Mouse (Mus musculus) cerebellum, postnatal 4 days (tissue): ENCODE results near the gene Lrrn4.

Experiments
- DNase-seq, 2 experiments: peaks; one replicate each; pipeline ENCODE4 v3.0.0; 2022; ENCODE audit warnings: low spot score in 2 of 2, mixed read lengths in 1 of 2

Lrrn4 gene

GRCm38 (mm10) chr2:132870286-132870685 is 10.4 kb downstream of the Lrrn4 start:
- DNase-seq, result no peak

DNA sequence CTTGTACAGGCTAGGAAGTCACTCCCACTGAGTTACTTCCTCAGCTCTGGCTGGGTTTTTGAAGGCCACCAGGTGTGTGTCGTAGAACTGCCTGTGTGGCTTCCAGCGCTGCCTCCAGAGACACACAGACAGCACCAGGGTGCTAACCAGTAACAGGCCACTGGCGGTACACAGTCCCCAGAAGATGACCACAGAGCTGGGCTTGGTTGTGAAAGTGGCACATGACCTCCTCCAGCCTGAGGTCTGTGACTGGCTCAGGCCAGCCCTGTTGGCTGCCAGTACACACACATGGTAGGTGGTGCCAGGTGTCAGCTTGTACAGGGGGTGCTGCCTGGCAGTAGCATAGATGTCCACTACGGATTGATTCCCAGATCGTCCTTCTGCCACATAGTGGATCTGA is 11.0 kb downstream of the Lrrn4 start:
- DNase-seq, result no peak

- no peak for DNase-seq
These were observed 13.2 kb downstream of the Lrrn4 start for GRCm38 (mm10) chr2:132867521-132867920.

- DNase-seq, result no peak
These were observed 17.4 kb downstream of the Lrrn4 start for GRCm38 (mm10) chr2:132863325-132863724.

GRCm38 (mm10) chr2:132861456-132861855 is 19.2 kb downstream of the Lrrn4 start:
- DNase-seq, result no peak

- no peak for DNase-seq
These were observed 20.3 kb downstream of the Lrrn4 start for GRCm38 (mm10) chr2:132860435-132860834.

- no peak for DNase-seq
These were observed 24.4 kb downstream of the Lrrn4 start for GRCm38 (mm10) chr2:132856333-132856732.

GRCm38 (mm10) chr2:132853051-132853450 is 27.6 kb downstream of the Lrrn4 start:
- DNase-seq, result no peak

GRCm38 (mm10) chr2:132849141-132849540 is 31.6 kb downstream of the Lrrn4 start:
- no peak for DNase-seq

GRCm38 (mm10) chr2:132848361-132848760 is 32.3 kb downstream of the Lrrn4 start:
- no peak for DNase-seq

- no peak for DNase-seq
These were observed 33.1 kb downstream of the Lrrn4 start for GRCm38 (mm10) chr2:132847581-132847980.

- DNase-seq, result peak; percentile 99
These were observed 34.0 kb downstream of the Lrrn4 start, which contains the start of gene Crls1 for GRCm38 (mm10) chr2:132846407-132847358. Crls1 (plus strand) TSS chr2:132846666.

DNA sequence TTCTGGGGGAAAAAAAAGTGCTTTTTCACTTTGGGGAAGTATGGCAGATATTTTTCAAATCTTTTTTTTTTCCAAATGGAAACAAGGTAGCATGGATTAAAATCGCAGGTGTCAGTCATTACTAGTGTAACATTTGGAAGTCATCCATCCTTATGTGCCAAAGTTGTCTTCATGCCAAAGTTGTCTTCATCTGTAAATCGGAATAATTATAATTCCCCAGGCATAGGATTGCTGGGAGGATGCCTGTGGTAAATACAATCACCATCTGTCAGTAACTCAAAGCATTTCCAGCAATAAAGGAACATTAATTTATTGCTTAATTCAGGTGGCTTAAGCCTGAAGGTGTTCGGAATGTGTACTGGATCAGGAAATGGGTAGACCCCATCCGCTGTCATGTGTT is 39.6 kb downstream of the Lrrn4 start:
- no peak for DNase-seq
